Mouse (Mus musculus) bone marrow macrophage, adult 2 months (primary cell): Measurements from ENCODE around the gene Sorcs2.

Source experiments
- CTCF ChIP-seq: IDR thresholded peaks from 2 replicates; pipeline ENCODE4 v1.5.1; 2012; ENCODE audit warnings: low read depth, mild to moderate bottlenecking, low read length, moderate library complexity
- POLR2A ChIP-seq: IDR thresholded peaks from 2 replicates; pipeline ENCODE4 v1.6.1; 2012; ENCODE audit warnings: mild to moderate bottlenecking, low read depth, low read length, borderline replicate concordance

GRCm38 (mm10) chr5:36358161-36358560 is 39.8 kb downstream of the Sorcs2 start:
- TF ChIP-seq POLR2A (no peak), CTCF (no peak)
